Mouse (Mus musculus): Measurements from ENCODE around the gene Mpp1. TPM values are rescaled to one million over a fixed set of nuclear protein-coding genes. Genes with fewer than 3 reads are reported as not detected.

Mpp1 gene
- polyA plus RNA-seq, 1 experiment from 2014 or later, result 38.2 TPM

GRCm38 (mm10) chrX:75136938-75137337 lies 6.1 kb upstream of the Mpp1 start:
- no peaks in the 10 kb centered on the region for H3K9me3 ChIP-seq (ENCODE audit: control insufficient read depth, low read length)
- H3K36me3 ChIP-seq (ENCODE audit: control insufficient read depth, insufficient read depth, low read length), result no peaks in the 10 kb centered on the region
- no peak overlapping the region for H3K27ac ChIP-seq (ENCODE audit: low read depth, low read length)
- H3K4me3 ChIP-seq (ENCODE audit: low read length), result no peak overlapping the region
- H3K27me3 ChIP-seq (ENCODE audit: control insufficient read depth, insufficient read depth, low read length), result no peaks in the 10 kb centered on the region
- H3K4me2 ChIP-seq (replicated peaks; ENCODE audit: low read depth, low read length), result no peak overlapping the region
- H3K4me1 ChIP-seq (ENCODE audit: control insufficient read depth, insufficient read depth, low read length), result no peaks in the 10 kb centered on the region
- no peak for ATAC-seq (ENCODE audit: low FRiP score, low TSS enrichment)
- no peak overlapping the region for H3K9ac ChIP-seq (ENCODE audit: low read depth, low read length)

GRCm38 (mm10) chrX:75129474-75129873 lies 1.3 kb downstream of the Mpp1 start:
- H3K9ac ChIP-seq (ENCODE audit: low read depth, low read length), result no peak overlapping the region
- no peaks in the 10 kb centered on the region; the same call in 1 of the 2 replicates for H3K36me3 ChIP-seq (ENCODE audit: control insufficient read depth, insufficient read depth, low read length)
- no peak overlapping the region for H3K4me2 ChIP-seq (replicated peaks; ENCODE audit: low read depth, low read length)
- H3K4me3 ChIP-seq (ENCODE audit: low read length), result no peak overlapping the region
- no peak for ATAC-seq (ENCODE audit: low FRiP score, low TSS enrichment)
- no peak overlapping the region for H3K27ac ChIP-seq (ENCODE audit: low read depth, low read length)
- no peaks in the 10 kb centered on the region for H3K4me1 ChIP-seq (ENCODE audit: control insufficient read depth, insufficient read depth, low read length)
- WGBS, result 66% methylated on average over 2 of the region's 2 CpGs
- no peaks in the 10 kb centered on the region for H3K9me3 ChIP-seq (ENCODE audit: control insufficient read depth, low read length)
- H3K27me3 ChIP-seq (ENCODE audit: control insufficient read depth, insufficient read depth, low read length), result no peaks in the 10 kb centered on the region

DNA sequence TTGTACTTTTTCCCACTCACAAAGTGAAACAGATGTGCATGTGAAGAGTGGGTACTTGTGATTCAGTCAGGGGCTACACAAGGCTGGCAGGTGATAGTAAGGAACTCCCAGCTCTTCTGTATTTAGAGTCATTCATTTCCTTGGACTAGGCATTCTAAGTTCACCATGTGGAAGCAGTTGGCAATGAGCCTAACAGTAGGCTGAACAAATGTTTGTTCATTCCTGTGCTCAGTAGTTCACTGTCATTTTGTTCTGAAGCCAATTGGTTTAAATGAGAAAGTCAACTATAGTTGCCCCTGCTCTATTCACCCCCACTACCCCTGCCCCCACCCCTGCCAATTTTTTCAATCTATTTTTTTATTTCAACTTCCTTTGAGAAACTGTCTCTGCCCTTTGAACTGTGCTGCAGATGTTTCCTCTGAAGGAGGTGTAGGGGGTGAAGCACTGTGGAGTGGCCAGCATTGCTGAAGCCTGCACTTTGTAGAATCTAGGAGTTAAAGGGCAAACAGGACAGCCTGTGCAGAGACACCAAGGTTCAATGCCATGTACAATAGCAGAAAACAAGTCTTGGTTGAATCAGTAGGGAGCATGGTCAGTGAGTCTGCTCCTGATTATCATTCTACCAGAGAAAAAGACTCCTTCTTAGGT lies 2.4 kb downstream of the Mpp1 start:
- Histone ChIP-seq H3K36me3 (ENCODE audit: control insufficient read depth, insufficient read depth, low read length) (no peaks in the 10 kb centered on the region; the same call in 1 of the 2 replicates), H3K4me1 (ENCODE audit: control insufficient read depth, insufficient read depth, low read length) (no peaks in the 10 kb centered on the region), H3K4me2 (replicated peaks; ENCODE audit: low read depth, low read length) (no peak overlapping the region), H3K27me3 (ENCODE audit: control insufficient read depth, insufficient read depth, low read length) (no peaks in the 10 kb centered on the region), H3K27ac (ENCODE audit: low read depth, low read length) (no peak overlapping the region), H3K9me3 (ENCODE audit: control insufficient read depth, low read length) (no peaks in the 10 kb centered on the region), H3K9ac (ENCODE audit: low read depth, low read length) (no peak overlapping the region), H3K4me3 (ENCODE audit: low read length) (no peak overlapping the region)
- no peak for ATAC-seq (ENCODE audit: low FRiP score, low TSS enrichment)

DNA sequence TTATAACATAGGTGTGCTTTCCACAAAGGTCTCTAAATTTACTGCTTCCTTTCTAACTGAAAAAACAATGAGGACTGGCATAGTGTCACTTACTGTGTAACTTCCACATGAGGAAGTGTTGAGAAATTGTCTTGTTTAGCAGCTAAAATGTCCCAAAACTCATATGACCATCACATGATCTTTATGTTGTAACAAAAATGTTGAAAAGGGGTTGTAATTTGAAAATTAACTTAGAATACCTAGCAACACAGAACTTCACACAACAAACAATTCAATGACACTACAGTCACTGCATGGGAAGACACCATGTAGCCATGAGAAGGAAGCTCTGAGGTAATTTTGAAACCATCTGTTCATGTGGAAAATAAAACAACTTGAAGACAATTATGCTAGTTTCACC lies 3.9 kb downstream of the Mpp1 start:
- H3K9ac ChIP-seq (ENCODE audit: low read depth, low read length), result no peak overlapping the region
- H3K36me3 ChIP-seq (ENCODE audit: control insufficient read depth, insufficient read depth, low read length), result no peaks in the 10 kb centered on the region; the same call in 1 of the 2 replicates
- H3K4me1 ChIP-seq (ENCODE audit: control insufficient read depth, insufficient read depth, low read length), result no peaks in the 10 kb centered on the region
- ATAC-seq (ENCODE audit: low FRiP score, low TSS enrichment), result no peak
- no peaks in the 10 kb centered on the region for H3K9me3 ChIP-seq (ENCODE audit: control insufficient read depth, low read length)
- H3K4me3 ChIP-seq (ENCODE audit: low read length), result no peak overlapping the region
- H3K4me2 ChIP-seq (replicated peaks; ENCODE audit: low read depth, low read length), result no peak overlapping the region
- H3K27ac ChIP-seq (ENCODE audit: low read depth, low read length), result no peak overlapping the region
- H3K27me3 ChIP-seq (ENCODE audit: control insufficient read depth, insufficient read depth, low read length), result no peaks in the 10 kb centered on the region

- H3K4me3 ChIP-seq (ENCODE audit: low read length), result no peak overlapping the region
- no peak overlapping the region for H3K9ac ChIP-seq (ENCODE audit: low read depth, low read length)
- H3K9me3 ChIP-seq (ENCODE audit: control insufficient read depth, low read length), result no peaks in the 10 kb centered on the region
- H3K27me3 ChIP-seq (ENCODE audit: control insufficient read depth, insufficient read depth, low read length), result no peaks in the 10 kb centered on the region
- no peak overlapping the region for H3K27ac ChIP-seq (ENCODE audit: low read depth, low read length)
- no peak for ATAC-seq (ENCODE audit: low FRiP score, low TSS enrichment)
- H3K4me1 ChIP-seq (ENCODE audit: control insufficient read depth, insufficient read depth, low read length), result no peaks in the 10 kb centered on the region
- no peak overlapping the region for H3K4me2 ChIP-seq (replicated peaks; ENCODE audit: low read depth, low read length)
- no peaks in the 10 kb centered on the region; the same call in 1 of the 2 replicates for H3K36me3 ChIP-seq (ENCODE audit: control insufficient read depth, insufficient read depth, low read length)
- 94% methylated on average over 3 of the region's 3 CpGs for WGBS
These were observed 5.2 kb downstream of the Mpp1 start for GRCm38 (mm10) chrX:75125606-75126005.

GRCm38 (mm10) chrX:75115550-75115949 lies 15.3 kb downstream of the Mpp1 start:
- Histone ChIP-seq H3K4me3 (ENCODE audit: low read length) (no peak overlapping the region), H3K4me1 (ENCODE audit: control insufficient read depth, insufficient read depth, low read length) (no peaks in the 10 kb centered on the region)

GRCm38 (mm10) chrX:75102293-75102692 lies 28.5 kb downstream of the Mpp1 start:
- Histone ChIP-seq H3K4me1 (ENCODE audit: control insufficient read depth, insufficient read depth, low read length) (no peaks in the 10 kb centered on the region), H3K9me3 (ENCODE audit: control insufficient read depth, low read length) (no peaks in the 10 kb centered on the region), H3K27me3 (ENCODE audit: control insufficient read depth, insufficient read depth, low read length) (no peaks in the 10 kb centered on the region), H3K4me3 (ENCODE audit: low read length) (no peak overlapping the region), H3K9ac (ENCODE audit: low read depth, low read length) (no peak overlapping the region), H3K27ac (ENCODE audit: low read depth, low read length) (no peak overlapping the region), H3K4me2 (replicated peaks; ENCODE audit: low read depth, low read length) (no peak overlapping the region), H3K36me3 (ENCODE audit: control insufficient read depth, insufficient read depth, low read length) (peaks cover 31% of the 10 kb centered on the region; the same call in 1 of the 2 replicates)
- ATAC-seq (ENCODE audit: low FRiP score, low TSS enrichment), result no peak
- WGBS, result 87% methylated on average over 6 of the region's 6 CpGs

More at GRCm38 (mm10) chrX:75115550-75115949, 15.3 kb downstream of the Mpp1 start:
- ATAC-seq (ENCODE audit: low FRiP score, low TSS enrichment), result no peak
- no peak overlapping the region for H3K4me2 ChIP-seq (replicated peaks; ENCODE audit: low read depth, low read length)
- no peaks in the 10 kb centered on the region for H3K27me3 ChIP-seq (ENCODE audit: control insufficient read depth, insufficient read depth, low read length)
- H3K27ac ChIP-seq (ENCODE audit: low read depth, low read length), result no peak overlapping the region
- no peaks in the 10 kb centered on the region for H3K9me3 ChIP-seq (ENCODE audit: control insufficient read depth, low read length)
- H3K36me3 ChIP-seq (ENCODE audit: control insufficient read depth, insufficient read depth, low read length), result peaks cover 3% of the 10 kb centered on the region; the same call in 1 of the 2 replicates
- no peak overlapping the region for H3K9ac ChIP-seq (ENCODE audit: low read depth, low read length)

DNA sequence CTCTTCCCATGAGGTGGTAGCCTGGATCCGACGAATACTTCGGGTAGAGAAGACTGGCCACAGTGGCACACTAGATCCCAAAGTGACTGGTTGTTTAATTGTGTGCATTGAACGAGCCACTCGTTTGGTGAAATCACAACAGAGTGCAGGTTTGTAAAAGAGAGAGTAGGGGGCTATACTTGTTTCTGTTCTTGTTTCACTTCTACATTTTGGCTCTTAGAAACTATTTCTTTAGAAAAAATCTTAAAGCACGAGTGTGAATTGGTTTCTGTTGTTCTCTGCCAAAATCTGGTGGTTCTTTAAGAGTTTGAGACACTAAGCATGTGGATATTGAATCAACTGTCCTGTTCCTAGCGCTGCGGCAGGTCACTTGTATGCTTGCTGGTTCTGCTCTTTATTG lies 32.0 kb downstream of the Mpp1 start:
- no peak for ATAC-seq (ENCODE audit: low FRiP score, low TSS enrichment)
- no peak overlapping the region for H3K27ac ChIP-seq (ENCODE audit: low read depth, low read length)
- H3K27me3 ChIP-seq (ENCODE audit: control insufficient read depth, insufficient read depth, low read length), result no peaks in the 10 kb centered on the region
- peaks cover 8% of the 10 kb centered on the region; the same call in 1 of the 2 replicates for H3K36me3 ChIP-seq (ENCODE audit: control insufficient read depth, insufficient read depth, low read length)
- no peak overlapping the region for H3K4me2 ChIP-seq (replicated peaks; ENCODE audit: low read depth, low read length)
- WGBS, result 87% methylated on average over 8 of the region's 8 CpGs
- H3K9ac ChIP-seq (ENCODE audit: low read depth, low read length), result no peak overlapping the region
- H3K4me3 ChIP-seq (ENCODE audit: low read length), result no peak overlapping the region
- H3K4me1 ChIP-seq (ENCODE audit: control insufficient read depth, insufficient read depth, low read length), result no peaks in the 10 kb centered on the region
- no peaks in the 10 kb centered on the region for H3K9me3 ChIP-seq (ENCODE audit: control insufficient read depth, low read length)

DNA sequence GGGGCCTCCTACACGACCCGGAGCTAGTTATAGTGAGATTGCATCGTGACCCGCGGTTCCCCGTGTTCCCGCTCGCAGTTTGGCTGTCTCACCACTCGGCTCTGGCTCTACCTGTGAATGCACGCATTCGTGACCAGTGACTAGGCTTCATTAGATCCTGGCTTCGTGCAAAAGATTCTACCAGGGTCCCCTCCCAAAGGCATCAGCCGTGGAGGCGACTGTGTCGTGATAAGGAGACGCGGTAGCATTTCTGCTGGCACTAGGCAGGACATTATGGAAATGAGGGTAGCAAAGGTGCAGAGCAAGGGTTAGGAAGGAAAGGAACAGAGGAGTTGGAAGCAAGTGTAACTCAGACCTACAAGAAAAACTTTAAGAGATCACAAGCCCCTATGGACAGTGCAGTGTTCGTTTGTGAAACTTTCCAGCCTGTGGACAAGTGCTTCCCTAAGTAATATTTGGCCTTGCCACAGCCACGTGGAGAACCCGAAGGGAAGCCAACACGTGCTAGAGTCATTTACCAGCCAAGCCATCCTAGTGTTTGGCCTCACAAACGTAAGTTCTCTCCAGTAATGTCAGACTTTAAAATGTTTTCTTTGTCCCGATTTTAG lies 34.5 kb downstream of the Mpp1 start:
- Histone ChIP-seq H3K27ac (ENCODE audit: low read depth, low read length) (no peak overlapping the region), H3K9ac (ENCODE audit: low read depth, low read length) (peak overlapping the region; percentile 64), H3K4me2 (replicated peaks; ENCODE audit: low read depth, low read length) (peak overlapping the region; percentile 46), H3K4me1 (ENCODE audit: control insufficient read depth, insufficient read depth, low read length) (no peaks in the 10 kb centered on the region), H3K27me3 (ENCODE audit: control insufficient read depth, insufficient read depth, low read length) (no peaks in the 10 kb centered on the region), H3K4me3 (ENCODE audit: low read length) (peak overlapping the region; percentile 56), H3K9me3 (ENCODE audit: control insufficient read depth, low read length) (no peaks in the 10 kb centered on the region), H3K36me3 (ENCODE audit: control insufficient read depth, insufficient read depth, low read length) (peaks cover 8% of the 10 kb centered on the region; the same call in 1 of the 2 replicates)
- peak; percentile 17; the same call in 1 of the 2 replicates for ATAC-seq (ENCODE audit: low FRiP score, low TSS enrichment)
- WGBS, result 23% methylated on average over 23 of the region's 23 CpGs
